Mouse (Mus musculus) bone marrow, adult 2 months (tissue): ENCODE measurements around the gene Lama4. TPM values are rescaled to one million over a fixed set of nuclear protein-coding genes. Genes with fewer than 3 reads are reported as not detected.

Source experiments
- H3K27ac ChIP-seq: fragments of 200-500 bp; 2 replicates; pipeline ENCODE4 v1.5.1; 2012; ENCODE audit warnings: low read depth, mild to moderate bottlenecking, control low read depth, inconsistent platforms, low read length; ENCODE audit not compliant: control insufficient read depth, poor library complexity, insufficient read depth
- H3K4me1 ChIP-seq: fragments of 200-500 bp; 2 replicates; pipeline ENCODE4 v1.6.1; 2011; ENCODE audit warnings: low read length; ENCODE audit not compliant: control insufficient read depth, insufficient read depth
- H3K4me3 ChIP-seq: fragments of 200-500 bp; replicated peaks from 2 replicates; pipeline ENCODE3; 2011; ENCODE audit warnings: mild to moderate bottlenecking, low read depth, low read length, control low read depth; ENCODE audit not compliant: control insufficient read depth
- CTCF ChIP-seq: fragments of 200-500 bp; IDR thresholded peaks from 2 replicates; pipeline ENCODE4 v1.5.1; 2011; ENCODE audit warnings: low read length, control low read depth; ENCODE audit not compliant: control insufficient read depth, insufficient read depth
- POLR2A ChIP-seq: fragments of 200-500 bp; IDR thresholded peaks from 2 replicates; pipeline ENCODE4 v1.6.1; 2011; ENCODE audit warnings: low read depth, mild to moderate bottlenecking, control low read depth, low read length, borderline replicate concordance; ENCODE audit not compliant: control insufficient read depth
- WGBS: fragments of 180-500 bp; shearing (Covaris S2); methylation state at CpG from one replicate; pipeline ENCODE4 v1.1.7; 2018; 5-methylcytosine and 5-hydroxymethylcytosine counted together
- polyA plus RNA-seq: library from polyadenylated mRNA; stranded (reverse); fragments of >200 nt; gene quantifications from 2 replicates; pipeline ENCODE4 v1.2.4, GENCODE M21; 2011; ENCODE audit warnings: low replicate concordance; ENCODE audit not compliant: missing spikeins, insufficient read depth, insufficient read length

Lama4 gene
- polyA plus RNA-seq: 1.1 and 1.5 TPM in 2 replicates

- H3K4me3 ChIP-seq: peak within 1 kb of the TSS; percentile 9
- 9% methylated on average over 24 of the region's 24 CpGs for WGBS
- no peak for TF ChIP-seq POLR2A
- no peak for TF ChIP-seq CTCF
- H3K27ac ChIP-seq: no peak within 1 kb of the TSS
- H3K4me1 ChIP-seq: no peaks in the 10 kb centered on the region
Observed at GRCm38 (mm10) chr10:38965075-38965781, at the start of gene Lama4. Lama4 (plus strand) TSS chr10:38965515.

DNA sequence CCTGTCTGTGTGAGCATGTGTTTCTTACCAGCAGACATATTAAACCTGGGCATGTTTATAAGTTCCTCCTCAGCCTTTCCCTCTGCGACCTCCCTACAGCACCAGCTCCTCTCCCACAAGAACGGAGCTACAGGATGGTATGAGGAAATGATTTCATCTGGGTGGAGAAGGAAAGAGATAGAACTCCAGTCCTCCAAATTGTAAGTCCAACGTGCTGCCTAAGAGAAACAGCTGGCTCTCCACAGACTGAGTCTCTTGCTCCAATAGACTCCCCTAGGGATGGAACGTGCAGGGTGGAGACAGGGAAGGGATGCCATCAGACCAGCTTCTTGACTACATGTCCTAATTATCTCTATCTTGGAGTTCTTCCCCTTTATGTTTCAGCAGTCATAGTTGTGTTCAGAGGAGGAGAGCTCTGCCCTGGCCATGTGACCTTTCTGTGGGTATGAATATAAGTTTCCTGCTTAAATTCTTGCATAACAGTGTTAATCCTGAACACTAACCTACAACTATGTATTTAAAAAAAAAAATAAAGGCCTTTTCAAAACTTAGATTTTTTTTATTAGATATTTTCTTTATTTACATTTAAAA lies 49.2 kb upstream of the Lama4 start:
- no peak for TF ChIP-seq POLR2A
- no peak for TF ChIP-seq CTCF
- 35% methylated on average over 4 of the region's 4 CpGs for WGBS
- H3K4me1 ChIP-seq: no peaks in the 10 kb centered on the region

GRCm38 (mm10) chr10:38928940-38929697 lies 36.2 kb upstream of the Lama4 start:
- Histone ChIP-seq H3K27ac (no peak overlapping the region), H3K4me1 (no peaks in the 10 kb centered on the region), H3K4me3 (no peak overlapping the region)
- no peak for TF ChIP-seq CTCF
- no peak for TF ChIP-seq POLR2A
- WGBS: 55% methylated on average over 6 of the region's 6 CpGs

More for the DNA sequence above, 49.2 kb upstream of the Lama4 start:
- H3K4me3 ChIP-seq: no peak overlapping the region
- H3K27ac ChIP-seq: no peak overlapping the region

GRCm38 (mm10) chr10:38944701-38945100 lies 20.6 kb upstream of the Lama4 start:
- no peak for TF ChIP-seq CTCF
- TF ChIP-seq POLR2A: no peak
- Histone ChIP-seq H3K4me1 (no peaks in the 10 kb centered on the region), H3K4me3 (no peak overlapping the region), H3K27ac (no peak overlapping the region)
- 71% methylated on average over 2 of the region's 2 CpGs for WGBS

GRCm38 (mm10) chr10:38961920-38962319 lies 3.4 kb upstream of the Lama4 start:
- TF ChIP-seq CTCF: no peak
- TF ChIP-seq POLR2A: no peak
- H3K27ac ChIP-seq: no peak overlapping the region
- 66% methylated on average over 2 of the region's 2 CpGs for WGBS
- H3K4me1 ChIP-seq: no peaks in the 10 kb centered on the region
- H3K4me3 ChIP-seq: no peak overlapping the region

- WGBS: 69% methylated on average over 4 of the region's 4 CpGs
Observed at GRCm38 (mm10) chr10:38964719-38965074, 618 bp upstream of the Lama4 start.

GRCm38 (mm10) chr10:38965857-38966256 lies 542 bp downstream of the Lama4 start:
- no peak overlapping the region for H3K4me3 ChIP-seq
- WGBS: 4% methylated on average over 14 of the region's 14 CpGs
- no peak overlapping the region for H3K27ac ChIP-seq
- no peaks in the 10 kb centered on the region for H3K4me1 ChIP-seq
- no peak for TF ChIP-seq POLR2A
- TF ChIP-seq CTCF: no peak

More at GRCm38 (mm10) chr10:38964719-38965074, 618 bp upstream of the Lama4 start:
- Histone ChIP-seq H3K4me3 (no peak overlapping the region), H3K27ac (no peak overlapping the region), H3K4me1 (no peaks in the 10 kb centered on the region)
- TF ChIP-seq CTCF: no peak
- no peak for TF ChIP-seq POLR2A

DNA sequence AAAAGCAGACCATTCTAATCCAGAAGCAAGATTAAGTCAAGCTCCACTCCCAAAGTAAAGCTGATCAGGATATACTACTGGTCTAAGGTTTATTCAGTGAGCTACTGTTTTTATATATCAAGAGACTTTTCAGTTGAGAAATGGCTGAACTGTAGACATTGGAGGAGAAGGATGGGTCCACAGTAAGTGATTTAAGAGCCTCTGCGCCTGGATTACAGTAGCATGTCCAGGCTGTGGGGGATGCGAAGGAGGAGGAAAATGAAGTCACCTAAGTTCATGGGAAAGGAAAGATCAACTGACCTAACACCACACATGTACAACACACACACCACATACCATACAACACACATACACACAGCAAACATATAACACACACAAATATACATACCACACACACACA lies 1.3 kb downstream of the Lama4 start:
- TF ChIP-seq POLR2A (no peak), CTCF (no peak)
- Histone ChIP-seq H3K4me1 (no peaks in the 10 kb centered on the region), H3K27ac (no peak overlapping the region), H3K4me3 (no peak overlapping the region)
- 85% methylated on average over 2 of the region's 2 CpGs for WGBS
